Mouse (Mus musculus) cerebellum, postnatal 36 days (tissue): Measurements from ENCODE around the gene Ppil2.

ENCODE experiments used
- DNase-seq, 2 experiments: peaks; one replicate each; pipeline ENCODE4 v3.0.0; 2021 to 2022; ENCODE audit warnings: mixed read lengths in 2 of 2

The Ppil2 gene

GRCm38 (mm10) chr16:17096938-17097337 lies 14.1 kb downstream of the Ppil2 start:
- no peak for DNase-seq

- DNase-seq = no peak
Measured at GRCm38 (mm10) chr16:17088346-17088745, 22.7 kb downstream of the Ppil2 start.

GRCm38 (mm10) chr16:17086669-17087193 lies 24.3 kb downstream of the Ppil2 start:
- no peak for DNase-seq

DNA sequence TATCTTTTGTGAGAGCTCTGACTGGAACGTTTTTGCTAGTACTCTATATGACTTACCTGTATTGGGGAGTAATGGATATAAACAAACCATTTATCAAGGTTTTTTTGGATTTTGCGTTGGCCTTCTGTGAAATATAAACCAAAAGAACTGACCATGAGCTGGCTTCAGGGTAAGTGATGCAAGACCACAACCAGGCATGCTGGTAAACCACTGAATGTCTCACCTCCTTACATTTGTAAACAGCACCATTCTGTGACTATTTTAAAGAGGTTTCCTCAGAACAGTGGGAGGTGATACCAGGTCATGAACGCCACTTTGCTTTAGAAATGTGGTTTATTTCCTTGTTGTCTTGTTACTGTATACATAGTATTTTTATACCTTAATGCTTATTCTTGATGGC lies 24.8 kb downstream of the Ppil2 start:
- DNase-seq = no peak

DNA sequence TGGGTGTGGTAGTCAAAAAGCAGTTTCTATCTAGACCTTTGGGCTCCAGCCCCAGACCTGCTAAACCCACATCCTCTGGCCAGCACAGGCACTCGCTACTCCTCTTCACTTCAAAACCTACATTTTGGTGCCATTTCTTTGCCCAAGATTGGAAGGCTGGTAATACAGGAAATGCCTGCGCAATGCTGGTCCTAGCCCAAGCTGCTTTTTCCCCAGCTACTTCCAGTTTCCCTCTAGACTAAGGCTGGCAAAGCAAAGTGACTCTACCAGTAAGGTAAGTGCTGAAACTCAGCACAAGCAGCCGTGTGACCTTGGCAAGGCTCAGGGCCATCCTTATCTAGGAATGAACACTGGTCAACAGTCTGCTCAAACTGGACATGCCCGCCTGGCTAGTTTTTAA lies 25.4 kb downstream of the Ppil2 start:
- DNase-seq = no peak

DNA sequence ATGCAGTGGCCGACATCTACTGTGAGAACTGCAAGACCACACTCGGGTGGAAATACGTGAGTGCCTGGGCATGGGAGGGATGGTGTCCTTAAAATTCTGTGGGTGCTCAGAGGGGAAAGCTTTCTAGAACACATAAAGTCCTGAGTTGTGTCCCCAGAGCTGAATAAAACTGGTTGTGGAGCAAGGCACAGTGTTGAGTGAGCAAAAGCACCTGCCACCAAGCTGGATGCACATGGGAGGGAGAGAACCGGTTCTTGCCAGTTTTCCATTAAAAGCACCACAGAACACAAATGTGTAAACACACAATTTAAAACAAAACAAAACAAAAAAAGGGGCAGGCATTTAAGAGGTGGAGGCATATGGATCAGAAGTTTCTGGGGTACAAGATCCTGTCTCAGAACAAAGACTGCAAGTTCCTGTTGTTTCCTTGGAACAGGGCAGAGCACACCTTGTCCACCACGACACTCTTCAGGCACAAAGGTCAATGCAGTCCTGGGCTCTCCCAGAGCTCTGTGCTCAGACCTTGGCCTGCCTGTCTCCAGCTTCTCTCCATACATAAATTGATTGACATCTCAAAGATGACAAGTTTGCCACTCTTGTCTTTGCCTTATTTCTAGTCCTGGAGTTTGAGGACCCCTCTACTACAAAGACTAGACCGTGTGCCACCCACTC lies 28.8 kb downstream of the Ppil2 start:
- no peak for DNase-seq

GRCm38 (mm10) chr16:17078101-17078500 lies 33.0 kb downstream of the Ppil2 start:
- no peak for DNase-seq

GRCm38 (mm10) chr16:17076869-17077268 lies 34.2 kb downstream of the Ppil2 start:
- no peak for DNase-seq

DNA sequence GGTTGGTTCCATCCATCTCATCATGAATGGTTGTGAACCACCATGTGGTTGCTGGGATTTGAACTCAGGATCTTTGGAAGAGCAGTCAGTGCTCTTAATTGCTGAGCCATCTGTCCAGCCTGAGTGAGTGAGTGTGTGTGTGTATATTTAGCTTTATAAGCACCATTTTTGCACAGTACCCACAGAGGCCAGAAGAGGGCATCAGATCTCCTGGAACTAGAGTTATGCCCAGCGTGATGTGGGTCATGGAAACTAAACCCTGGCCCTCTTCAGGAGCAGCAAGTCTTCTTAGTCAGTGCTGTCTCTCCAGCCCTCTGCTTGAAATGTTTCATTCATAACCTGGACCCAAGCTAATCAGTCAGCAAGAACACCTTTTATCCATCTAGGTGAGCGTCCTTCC lies 34.8 kb downstream of the Ppil2 start:
- no peak for DNase-seq

- no peak for DNase-seq
Measured at GRCm38 (mm10) chr16:17073000-17073399, 38.1 kb downstream of the Ppil2 start.

DNA sequence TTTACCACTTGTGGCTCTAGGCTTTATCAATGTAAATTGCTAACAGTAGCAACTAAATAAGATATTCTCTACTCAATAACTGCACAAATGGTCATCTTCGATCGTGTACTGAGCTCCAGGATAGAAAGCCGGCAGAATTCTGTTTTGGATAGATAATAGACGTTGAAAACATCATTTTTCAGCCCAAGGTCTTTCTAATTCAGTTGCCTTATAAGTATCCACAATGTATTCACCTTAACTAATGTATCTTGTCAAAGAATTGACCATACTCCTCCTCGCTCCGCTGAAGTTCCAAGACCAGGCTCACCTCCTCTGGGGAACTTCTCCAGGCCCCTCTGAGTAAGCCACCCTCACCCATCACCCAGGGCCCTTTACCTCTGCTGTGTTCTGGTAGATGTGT lies 40.3 kb downstream of the Ppil2 start:
- DNase-seq = no peak

DNA sequence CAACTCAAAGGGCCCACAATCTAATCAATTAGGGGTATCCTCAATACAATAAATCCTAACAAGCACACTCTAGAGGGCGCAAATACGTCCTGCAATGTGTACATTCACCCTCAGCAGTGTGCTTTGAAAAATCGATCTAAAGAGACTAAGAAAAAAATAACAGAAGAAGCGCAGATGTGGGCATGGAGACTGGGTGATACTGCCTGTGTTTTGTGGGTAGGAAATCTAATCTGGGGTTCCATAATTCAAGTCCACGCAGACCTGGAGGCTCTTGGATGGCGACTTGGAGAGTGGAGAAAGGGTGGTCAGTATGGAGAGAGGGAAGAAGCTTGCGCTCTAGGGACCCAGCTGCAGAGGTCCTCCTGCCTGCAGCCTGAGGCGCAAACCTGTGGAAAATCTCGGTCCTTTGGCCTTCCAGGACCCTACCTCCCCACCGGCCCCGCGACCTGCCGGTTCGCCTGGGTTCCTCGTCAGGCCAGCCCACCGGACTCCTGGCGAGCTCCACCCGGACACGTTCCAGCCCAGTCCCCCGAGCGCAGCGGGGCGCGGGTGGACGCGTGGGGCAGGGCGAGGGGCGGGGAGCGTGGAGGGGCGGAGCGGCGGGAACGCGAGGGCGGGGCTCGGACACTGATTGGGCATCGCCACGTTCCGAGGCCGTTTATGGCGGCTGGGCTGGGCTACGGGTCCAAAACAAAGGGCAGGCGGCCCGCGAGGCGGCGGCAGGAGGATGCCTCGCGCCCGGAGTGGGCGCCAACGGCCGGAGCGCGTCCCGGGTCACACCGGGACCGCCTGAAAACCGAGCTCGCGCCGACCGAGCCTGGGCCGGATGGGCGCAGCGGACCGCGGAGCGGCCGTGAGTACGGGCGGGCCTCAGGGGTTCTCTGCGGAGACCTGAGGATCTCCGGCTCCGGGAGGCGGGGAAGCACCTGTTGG lies 41.3 kb downstream of the Ppil2 start, which contains the start of gene Ypel1:
TSS of gene Ypel1 (plus strand) at position 186 of the 933 bp plus-strand sequence.
- peak; percentile 85 to 87 for DNase-seq

DNA sequence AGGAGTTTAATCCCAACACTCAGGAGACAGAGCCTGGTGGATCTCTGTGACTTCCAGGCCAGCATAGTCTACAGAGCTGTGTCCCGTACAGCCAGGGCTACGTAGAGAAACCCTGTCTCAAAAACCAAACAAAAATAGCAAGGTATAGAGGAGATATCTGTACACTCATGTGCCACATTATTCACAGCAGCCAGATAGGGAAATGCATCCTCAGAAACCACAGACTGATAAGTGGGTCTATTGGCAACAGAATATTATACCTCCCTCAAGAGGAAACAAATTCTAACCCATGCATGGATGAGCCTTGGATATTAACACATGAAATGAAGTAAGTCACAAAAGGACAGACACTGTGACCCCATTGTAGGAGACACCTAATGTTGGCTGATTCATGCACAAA lies 43.5 kb downstream of the Ppil2 start:
- DNase-seq = no peak

- no peak for DNase-seq
Measured at GRCm38 (mm10) chr16:17062338-17062737, 48.7 kb downstream of the Ppil2 start.

DNA sequence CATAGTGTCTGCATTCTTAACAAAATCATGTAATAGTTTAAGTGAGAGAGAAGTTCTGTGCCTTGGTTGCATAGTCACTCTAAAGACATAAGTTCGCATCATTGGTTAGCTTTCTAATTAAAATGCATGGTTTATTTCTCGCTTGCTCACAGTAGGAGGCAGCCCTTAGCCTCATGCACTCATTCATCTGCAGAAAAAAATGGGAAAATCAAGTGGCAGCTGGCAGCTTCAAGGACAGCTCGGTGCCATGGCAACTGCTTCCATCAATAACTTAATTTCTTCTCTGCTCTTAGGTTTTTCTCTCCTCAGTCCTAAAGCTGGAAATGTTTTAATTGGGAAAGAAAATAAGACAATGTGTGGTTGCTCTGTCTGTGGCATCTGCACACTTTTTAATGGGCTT lies 55.5 kb downstream of the Ppil2 start:
- DNase-seq = no peak

- DNase-seq = no peak
Measured at GRCm38 (mm10) chr16:17053903-17054302, 57.2 kb downstream of the Ppil2 start.

GRCm38 (mm10) chr16:17052087-17052486 lies 59.0 kb downstream of the Ppil2 start:
- DNase-seq = no peak

DNA sequence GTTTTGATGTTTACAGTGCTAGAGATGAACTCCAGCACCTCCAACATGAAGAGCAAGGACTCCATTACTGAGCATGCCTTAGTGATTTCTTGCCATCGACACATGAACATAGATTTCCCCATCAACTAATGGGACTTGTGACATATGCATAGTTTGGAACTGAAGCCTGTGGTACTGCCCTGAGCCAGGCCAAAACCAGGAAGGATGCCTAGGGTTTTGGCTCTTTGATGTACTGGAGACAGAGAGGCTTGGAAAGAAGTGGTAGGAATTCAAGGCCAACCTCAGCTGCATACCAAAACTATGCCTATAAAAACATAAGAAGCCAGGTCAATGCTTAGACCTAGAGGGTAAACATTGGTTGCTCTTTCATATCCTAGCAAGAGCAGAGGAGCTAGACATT lies 61.2 kb downstream of the Ppil2 start:
- no peak for DNase-seq

DNA sequence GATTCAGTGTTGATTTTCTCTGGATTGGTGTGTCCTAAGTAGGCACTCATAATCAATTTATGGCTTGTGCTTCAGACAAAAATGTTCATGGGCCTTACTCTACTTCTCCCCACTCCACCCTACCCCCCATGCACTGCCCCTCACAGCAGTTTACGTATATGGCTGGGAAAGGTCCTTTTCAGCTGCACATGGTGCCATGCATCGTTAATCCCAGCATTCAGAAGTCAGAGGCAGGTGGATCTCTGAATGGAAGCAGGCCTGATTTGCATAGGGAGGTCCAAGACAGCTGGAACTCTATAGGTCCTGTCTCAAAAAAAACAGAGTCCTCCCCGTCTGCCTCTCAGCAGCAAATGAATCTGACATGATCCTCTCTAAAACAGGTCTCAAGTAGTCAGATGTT lies 65.8 kb downstream of the Ppil2 start:
- DNase-seq = no peak

DNA sequence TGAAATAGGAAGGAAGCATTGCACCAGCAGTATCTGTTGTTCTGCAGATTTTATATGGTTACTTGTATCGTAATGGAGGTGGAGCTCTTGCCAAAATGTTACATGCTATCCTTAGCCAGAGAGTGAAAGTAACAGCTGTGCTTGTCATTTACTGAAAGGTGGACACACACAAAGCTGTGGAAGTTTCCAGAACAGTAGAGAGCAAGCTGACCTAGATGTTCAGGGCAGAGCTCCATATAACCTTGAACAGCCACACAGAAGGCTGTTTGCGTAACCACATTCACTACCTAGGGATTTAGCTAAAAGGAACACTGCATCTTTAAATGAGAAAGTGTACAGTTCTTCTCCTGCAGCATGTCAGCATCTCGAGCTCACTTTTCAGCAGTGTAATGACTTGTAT lies 66.7 kb downstream of the Ppil2 start:
- no peak for DNase-seq

- no peak for DNase-seq
Measured at GRCm38 (mm10) chr16:17041417-17041816, 69.6 kb downstream of the Ppil2 start.

DNA sequence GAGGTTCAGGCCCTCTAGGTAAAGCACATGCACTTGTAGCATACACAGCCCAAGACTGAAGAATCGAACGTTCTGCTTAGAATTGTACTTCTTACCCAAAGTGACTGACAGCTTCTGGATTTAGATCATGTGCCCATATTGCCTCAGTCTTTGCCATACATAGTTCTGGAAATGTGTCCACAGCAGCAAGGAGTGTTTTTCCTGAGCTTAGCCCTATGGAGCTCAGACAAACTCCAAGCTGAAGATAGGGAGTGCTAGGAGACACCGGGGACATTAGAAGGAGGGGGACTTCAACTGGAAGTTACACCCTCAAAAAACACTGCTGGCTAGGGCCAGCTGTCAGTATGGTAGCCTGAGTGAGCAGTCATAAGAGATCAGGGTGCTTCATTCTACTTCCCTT lies 70.3 kb downstream of the Ppil2 start:
- DNase-seq = no peak
